Mouse (Mus musculus) Patski (cell line): ENCODE data around the gene Gm2696. TPM values are rescaled to one million over a fixed set of nuclear protein-coding genes. Genes with fewer than 3 reads are reported as not detected.

Experiments used
- ATAC-seq: fragments of 100-300 bp; one replicate; pipeline ENCODE4 v1.8.0; 2021
- CTCF ChIA-PET: fragments of 350-600 bp; sonication (Branson Sonifier 250); formaldehyde crosslinking; loops from one replicate; lab custom pipeline; 2022; ENCODE audit warnings: inconsistent platforms; lab: Charles Lee
- POLR2A ChIA-PET: fragments of 350-600 bp; sonication (Branson Sonifier 250); formaldehyde crosslinking; loops from one replicate; lab custom pipeline; 2022; ENCODE audit warnings: antibody characterized with exemption, inconsistent platforms; lab: Charles Lee
- DNase-seq: peaks from one replicate; pipeline ENCODE4 v3.0.0-alpha.2; 2011; ENCODE audit warnings: low read depth, low spot score
- H3K27me3 ChIP-seq: fragments of 371-371 bp; one replicate; pipeline ENCODE4 v1.5.1; 2021
- CTCF ChIP-seq: fragments of 100-300 bp; IDR thresholded peaks from one replicate; pipeline ENCODE4 v1.5.1; 2021
- in situ Hi-C: fragments of 300-500 bp; cut with MboI; formaldehyde crosslinking; loops from 3 replicates; pipeline ENCODE4 v1.11.1; 2018; ENCODE audit warnings: low pct_unique_long_range_greater_than_20kb, mixed read lengths
- polyA plus RNA-seq: library from polyadenylated mRNA; unstranded; gene quantifications from one replicate; pipeline ENCODE4 v1.2.3, GENCODE M21; 2021

Gm2696 gene
- polyA plus RNA-seq, 1 experiment from 2014 or later: not detected

- POLR2A ChIA-PET: no interaction called here
Observed at GRCm38 (mm10) chr10:77847538-77847937, 33.1 kb downstream of the Gm2696 start.

GRCm38 (mm10) chr10:77852559-77852958 lies 38.1 kb downstream of the Gm2696 start, which contains the start of gene Gm10318:
TSS of gene Gm10318 (plus strand) at chr10:77852859.
- DNase-seq: no peak
- no peak for TF ChIP-seq CTCF
- peaks cover 25% of the 10 kb centered on the region for H3K27me3 ChIP-seq
- in situ Hi-C loops: no loop called here
- no peak for ATAC-seq
- ChIA-PET POLR2A (no interaction called here), CTCF (no interaction called here)

More at GRCm38 (mm10) chr10:77847538-77847937, 33.1 kb downstream of the Gm2696 start:
- TF ChIP-seq CTCF: no peak
- H3K27me3 ChIP-seq: peaks cover 26% of the 10 kb centered on the region
- DNase-seq (no peak), ATAC-seq (no peak)
- in situ Hi-C loops: no loop called here
- CTCF ChIA-PET: no interaction called here

- DNase-seq: no peak
- ChIA-PET CTCF (no interaction called here), POLR2A (no interaction called here)
- in situ Hi-C loops: no loop called here
- TF ChIP-seq CTCF: no peak
- no peak for ATAC-seq
- H3K27me3 ChIP-seq: peaks cover 20% of the 10 kb centered on the region
Observed at GRCm38 (mm10) chr10:77861675-77862074, 47.2 kb downstream of the Gm2696 start, which contains the start of gene Gm3285. TSS of gene Gm3285 (plus strand) at chr10:77861975.

DNA sequence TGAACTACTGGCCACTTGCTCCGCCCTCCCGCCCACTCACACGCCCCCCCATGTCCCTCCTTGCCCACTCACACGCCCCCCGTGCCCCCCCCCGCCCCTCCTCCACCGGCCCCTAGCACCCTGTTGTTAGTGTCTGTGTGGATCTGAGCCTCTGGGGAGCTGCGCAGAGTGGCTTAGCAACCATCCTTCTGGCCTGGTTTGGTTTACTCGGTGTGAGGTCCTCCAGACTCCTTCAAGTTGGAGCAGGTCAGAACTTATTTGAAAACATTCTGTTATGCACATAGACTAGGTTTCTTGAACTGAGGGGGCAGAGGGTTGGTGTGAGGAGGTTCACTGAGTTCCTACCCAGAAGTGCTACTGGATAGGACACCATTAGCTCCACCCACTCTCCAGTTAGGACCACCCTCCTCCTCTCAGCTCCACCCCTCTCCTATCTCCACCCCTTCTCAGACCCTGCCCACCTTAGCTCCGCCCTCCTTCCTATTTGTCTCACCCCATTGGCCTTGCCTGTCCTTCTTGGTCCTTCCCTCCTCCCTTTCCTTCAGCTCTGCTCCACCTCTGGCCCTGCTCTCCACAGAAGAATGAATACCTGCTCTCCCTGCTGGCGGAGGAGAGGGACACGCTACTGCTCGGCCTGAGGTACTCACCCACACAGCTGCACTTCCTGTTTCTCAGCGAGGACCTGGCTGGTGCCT lies 49.7 kb downstream of the Gm2696 start:
- TF ChIP-seq CTCF: no peak
- DNase-seq (no peak), ATAC-seq (peak; percentile 21)
- H3K27me3 ChIP-seq: peaks cover 26% of the 10 kb centered on the region
- in situ Hi-C loops: no loop called here
- CTCF ChIA-PET: interaction anchor here (0.8 kb wide), 1 partner anchor 273 kb away, joined by 3 read pairs; no protein-coding TSS in a partner anchor
- POLR2A ChIA-PET: no interaction called here

DNA sequence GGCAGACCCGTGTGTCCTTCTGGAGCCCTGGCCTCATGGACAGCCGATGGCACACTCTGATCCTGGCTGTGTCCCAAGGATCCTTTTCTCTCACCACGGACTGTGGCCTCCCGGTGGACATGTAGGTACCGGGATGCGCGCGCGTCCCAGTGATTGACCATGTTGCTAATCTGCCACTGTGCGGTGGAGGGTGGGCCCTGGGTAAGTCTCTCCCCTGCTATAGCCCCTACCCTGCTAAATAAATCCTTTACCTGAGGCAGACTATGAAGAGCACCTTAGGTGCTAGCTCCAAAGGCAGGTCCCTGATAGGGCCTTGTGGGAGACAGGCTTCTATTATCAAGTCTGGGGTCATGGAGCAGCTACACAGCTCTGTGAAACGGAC lies 50.3 kb downstream of the Gm2696 start:
- ATAC-seq (no peak), DNase-seq (no peak)
- TF ChIP-seq CTCF: no peak
- POLR2A ChIA-PET: no interaction called here
- in situ Hi-C loops: no loop called here
- peaks cover 28% of the 10 kb centered on the region for H3K27me3 ChIP-seq
- CTCF ChIA-PET: interaction anchor here (0.8 kb wide), 1 partner anchor 274 kb away, joined by 3 read pairs; no protein-coding TSS in a partner anchor

- ATAC-seq: no peak
- in situ Hi-C loops: no loop called here
- POLR2A ChIA-PET: no interaction called here
Observed at GRCm38 (mm10) chr10:77867546-77867945, 53.1 kb downstream of the Gm2696 start.

DNA sequence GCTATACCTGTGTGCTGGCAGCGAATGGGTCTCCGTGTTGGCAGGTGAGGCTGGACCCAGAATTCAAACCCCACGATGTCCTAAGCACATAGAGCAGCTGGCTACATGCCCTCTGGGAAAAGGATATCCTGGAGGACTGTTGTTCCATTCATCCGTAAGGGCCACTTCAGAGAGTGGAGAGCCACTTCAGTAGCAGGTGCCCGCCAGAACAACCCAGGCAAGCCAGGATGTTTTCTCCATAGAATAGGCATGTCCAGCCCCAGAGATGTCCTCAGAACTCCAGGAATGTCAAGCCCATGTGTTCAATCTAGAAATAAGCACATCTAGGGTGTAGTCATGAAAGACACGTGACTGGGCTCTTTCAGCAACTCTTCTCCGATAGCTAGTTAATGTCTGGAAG lies 55.2 kb downstream of the Gm2696 start:
- in situ Hi-C loops: no loop called here
- ATAC-seq (no peak), DNase-seq (no peak)
- TF ChIP-seq CTCF: no peak
- POLR2A ChIA-PET: no interaction called here
- peaks cover 8% of the 10 kb centered on the region for H3K27me3 ChIP-seq
- CTCF ChIA-PET: no interaction called here

More at GRCm38 (mm10) chr10:77867546-77867945, 53.1 kb downstream of the Gm2696 start:
- DNase-seq: no peak
- no peak for TF ChIP-seq CTCF
- peaks cover 18% of the 10 kb centered on the region for H3K27me3 ChIP-seq
- CTCF ChIA-PET: no interaction called here

DNA sequence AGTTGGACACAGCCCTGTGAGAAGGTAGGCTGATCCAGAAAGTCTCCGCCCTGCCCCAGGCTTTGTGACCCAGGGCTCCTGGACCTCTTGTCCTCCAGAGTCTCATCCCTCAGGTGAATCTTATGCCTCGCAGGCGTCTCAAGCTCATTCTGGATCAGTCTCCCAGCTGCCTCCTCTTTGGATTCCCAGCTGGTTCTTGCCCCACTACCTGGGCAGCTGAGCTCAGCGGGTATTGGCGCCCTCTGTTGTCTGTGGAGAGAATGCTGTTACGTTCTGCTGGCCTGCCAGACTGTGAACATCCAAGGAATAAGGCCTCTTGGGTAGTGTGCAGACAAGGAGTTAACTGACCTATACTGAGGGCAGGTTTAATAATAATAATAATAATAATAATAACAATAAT lies 64.5 kb downstream of the Gm2696 start:
- in situ Hi-C loops: no loop called here
- CTCF ChIA-PET: interaction anchor here (0.6 to 1.3 kb wide), 2 partner anchors 34 to 221 kb away, joined by 3 read pairs; no protein-coding TSS in a partner anchor
- no peak for TF ChIP-seq CTCF
- POLR2A ChIA-PET: no interaction called here
- DNase-seq (no peak), ATAC-seq (no peak)
- H3K27me3 ChIP-seq: peaks cover 11% of the 10 kb centered on the region

DNA sequence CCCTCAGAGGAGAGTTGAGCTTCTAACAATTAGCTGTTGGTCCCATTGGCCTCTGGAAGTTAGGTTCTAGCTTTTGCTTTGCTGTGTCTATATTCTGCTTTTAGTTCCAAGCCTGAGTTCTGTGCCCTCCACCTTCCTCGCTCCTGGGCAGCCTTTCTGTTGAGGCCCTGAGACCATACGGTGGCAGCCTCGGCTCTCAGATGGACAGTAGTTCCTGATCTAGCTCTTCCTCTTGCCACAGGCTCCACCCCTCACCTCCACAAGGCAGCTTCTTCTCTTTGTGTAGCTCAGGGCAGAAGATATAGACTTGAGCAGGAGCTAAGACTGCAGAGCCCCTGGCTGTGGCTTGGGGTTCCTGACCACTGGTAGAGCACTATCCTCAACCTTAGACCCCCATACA lies 65.8 kb downstream of the Gm2696 start:
- TF ChIP-seq CTCF: no peak
- ChIA-PET CTCF (no interaction called here), POLR2A (no interaction called here)
- H3K27me3 ChIP-seq: peaks cover 18% of the 10 kb centered on the region
- ATAC-seq (no peak), DNase-seq (no peak)
- in situ Hi-C loops: no loop called here

GRCm38 (mm10) chr10:77882553-77882952 lies 68.1 kb downstream of the Gm2696 start:
- DNase-seq (no peak), ATAC-seq (no peak)
- ChIA-PET CTCF (no interaction called here), POLR2A (no interaction called here)
- TF ChIP-seq CTCF: no peak
- in situ Hi-C loops: no loop called here
- H3K27me3 ChIP-seq: peaks cover 11% of the 10 kb centered on the region

Other genes starting within 250 kb of the Gm2696 start
- gene Pttg1ip, start 233.0 kb upstream of the Gm2696 start, polyA plus RNA-seq: 339 TPM
- 235 TPM for gene Sumo3, start 208.6 kb upstream of the Gm2696 start, polyA plus RNA-seq
- gene Gm49325, start 208.5 kb upstream of the Gm2696 start, polyA plus RNA-seq: 5.5 TPM
- gene Ube2g2, start 192.4 kb upstream of the Gm2696 start, polyA plus RNA-seq: 67.6 TPM
- gene Tspear, start 128.1 kb upstream of the Gm2696 start, polyA plus RNA-seq: not detected
- gene Gm19402, start 123.9 kb upstream of the Gm2696 start, polyA plus RNA-seq: not detected
- gene Gm9508, start 117.4 kb upstream of the Gm2696 start, polyA plus RNA-seq: not detected
- gene Gm10272, start 108.1 kb upstream of the Gm2696 start, polyA plus RNA-seq: not detected
- gene Gm10024, start 103.2 kb upstream of the Gm2696 start, polyA plus RNA-seq: not detected
- gene Gm10142, start 98.9 kb upstream of the Gm2696 start, polyA plus RNA-seq: not detected
- gene Krtap12-1, start 94.1 kb upstream of the Gm2696 start, polyA plus RNA-seq: not detected
- gene Gm10100, start 88.2 kb upstream of the Gm2696 start, polyA plus RNA-seq: not detected
- gene Gm18596, start 72.0 kb upstream of the Gm2696 start, polyA plus RNA-seq: not detected
- not detected for gene Gm9736, start 63.3 kb upstream of the Gm2696 start, polyA plus RNA-seq
- not detected for gene Gm3233, start 55.0 kb upstream of the Gm2696 start, polyA plus RNA-seq
- not detected for gene Gm3238, start 43.4 kb upstream of the Gm2696 start, polyA plus RNA-seq
- not detected for gene Gm7138, start 37.7 kb upstream of the Gm2696 start, polyA plus RNA-seq
- not detected for gene Gm3250, start 32.1 kb upstream of the Gm2696 start, polyA plus RNA-seq
- not detected for gene Gm7137, start 26.5 kb upstream of the Gm2696 start, polyA plus RNA-seq
- not detected for gene Gm9639, start 19.6 kb upstream of the Gm2696 start, polyA plus RNA-seq
- gene Gm19668, start 15.5 kb upstream of the Gm2696 start, polyA plus RNA-seq: not detected
- not detected for gene Gm9507, start 2.8 kb upstream of the Gm2696 start, polyA plus RNA-seq
- gene Krtap10-4, start 12.4 kb downstream of the Gm2696 start, polyA plus RNA-seq: not detected
- gene Krtap10-10, start 21.3 kb downstream of the Gm2696 start, polyA plus RNA-seq: not detected
- not detected for gene Gm36176, start 32.1 kb downstream of the Gm2696 start, polyA plus RNA-seq
- not detected for gene Gm10318, start 38.2 kb downstream of the Gm2696 start, polyA plus RNA-seq
- not detected for gene Gm3285, start 47.3 kb downstream of the Gm2696 start, polyA plus RNA-seq
- gene Lrrc3, start 87.9 kb downstream of the Gm2696 start, polyA plus RNA-seq: 0.01 TPM
- gene Trpm2, start 155.9 kb downstream of the Gm2696 start, polyA plus RNA-seq: 0.21 TPM
- gene 1810043G02Rik, start 163.8 kb downstream of the Gm2696 start, polyA plus RNA-seq: 38.5 TPM
- gene Pfkl, start 195.4 kb downstream of the Gm2696 start, polyA plus RNA-seq: 131 TPM
- gene Dnmt3l, start 227.3 kb downstream of the Gm2696 start, polyA plus RNA-seq: 0.26 TPM
- gene Aire, start 228.9 kb downstream of the Gm2696 start, polyA plus RNA-seq: 0.13 TPM